Mouse (Mus musculus) ES-Bruce4 (cell line): ENCODE measurements at regions not wholly inside any gene's neighbourhood (a gene's known extent, or its start where the extent isn't known, plus 50 kb on each side); places are given as distances from the start of the nearest gene placed in this dataset.

ENCODE experiments used
- CTCF ChIP-seq: IDR thresholded peaks from one replicate; pipeline ENCODE4 v1.8.1; 2011; ENCODE audit warnings: low read depth, low read length
- EP300 ChIP-seq: IDR thresholded peaks from 2 replicates; pipeline ENCODE4 v1.6.1; 2011; ENCODE audit warnings: low read depth, low read length; ENCODE audit not compliant: insufficient read depth
- POLR2A ChIP-seq: IDR thresholded peaks from one replicate; pipeline ENCODE4 v1.8.1; 2011; ENCODE audit warnings: low read length; ENCODE audit not compliant: insufficient read depth

GRCm38 (mm10) chr1:99599696-99600489, 172.7 kb upstream of the Cntnap5b start:
- no peak for TF ChIP-seq CTCF
- no peak for TF ChIP-seq POLR2A
- TF ChIP-seq EP300, result no peak
